Mouse (Mus musculus): ENCODE measurements at regions not wholly inside any gene's neighbourhood (a gene's known extent, or its start where the extent isn't known, plus 50 kb on each side); places are given as distances from the start of the nearest gene placed in this dataset.

DNA sequence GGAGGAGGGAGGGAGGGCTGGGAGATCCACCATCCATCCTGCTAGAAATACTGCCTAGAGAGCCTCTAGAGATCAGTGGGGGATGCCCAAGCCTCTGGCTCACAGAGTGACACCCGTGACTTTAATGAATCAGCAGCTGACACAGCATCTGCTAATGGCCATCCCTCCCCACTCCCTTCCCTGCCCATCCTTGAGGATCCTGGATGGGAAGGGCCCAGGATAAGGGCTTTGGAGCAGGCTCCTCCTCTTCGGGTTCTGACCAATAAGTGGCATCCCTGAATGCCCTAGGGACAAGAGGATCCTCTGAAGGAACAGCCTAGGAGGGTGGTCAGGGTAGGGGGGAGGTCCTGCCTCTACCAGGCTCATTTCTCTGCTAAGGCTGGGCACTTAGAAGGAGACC lies 55.3 kb upstream of the Rtl6 start:
- TF ChIP-seq EP300 (IDR thresholded peaks at IDR 0.05; ENCODE audit: low read depth): no peak
- TF ChIP-seq CTCF (IDR thresholded peaks at IDR 0.05; ENCODE audit: low read depth): no peak

Measured in liver, postnatal 0 days (tissue).